Mouse (Mus musculus): ENCODE measurements around the gene Dapl1.

- TF ChIP-seq CTCF (IDR thresholded peaks at IDR 0.05; ENCODE audit: low read depth, low read length) (no peak), GATA1 (IDR thresholded peaks at IDR 0.05; ENCODE audit: borderline replicate concordance, low read length) (no peak), TAL1 (conservative IDR thresholded peaks at IDR 0.05; ENCODE audit: low read depth, low read length) (no peak), POLR2AphosphoS5 (IDR thresholded peaks at IDR 0.05; ENCODE audit: insufficient replicate concordance, low read depth, low read length) (no peak), GATA2 (IDR thresholded peaks at IDR 0.05; ENCODE audit: borderline replicate concordance, low read depth, low read length) (no peak)
Measured at GRCm38 (mm10) chr2:59470326-59471031, 14.0 kb upstream of the Dapl1 start.

All from G1E (cell line).